Mouse (Mus musculus): Measurements from ENCODE around the gene BC004004.

DNA sequence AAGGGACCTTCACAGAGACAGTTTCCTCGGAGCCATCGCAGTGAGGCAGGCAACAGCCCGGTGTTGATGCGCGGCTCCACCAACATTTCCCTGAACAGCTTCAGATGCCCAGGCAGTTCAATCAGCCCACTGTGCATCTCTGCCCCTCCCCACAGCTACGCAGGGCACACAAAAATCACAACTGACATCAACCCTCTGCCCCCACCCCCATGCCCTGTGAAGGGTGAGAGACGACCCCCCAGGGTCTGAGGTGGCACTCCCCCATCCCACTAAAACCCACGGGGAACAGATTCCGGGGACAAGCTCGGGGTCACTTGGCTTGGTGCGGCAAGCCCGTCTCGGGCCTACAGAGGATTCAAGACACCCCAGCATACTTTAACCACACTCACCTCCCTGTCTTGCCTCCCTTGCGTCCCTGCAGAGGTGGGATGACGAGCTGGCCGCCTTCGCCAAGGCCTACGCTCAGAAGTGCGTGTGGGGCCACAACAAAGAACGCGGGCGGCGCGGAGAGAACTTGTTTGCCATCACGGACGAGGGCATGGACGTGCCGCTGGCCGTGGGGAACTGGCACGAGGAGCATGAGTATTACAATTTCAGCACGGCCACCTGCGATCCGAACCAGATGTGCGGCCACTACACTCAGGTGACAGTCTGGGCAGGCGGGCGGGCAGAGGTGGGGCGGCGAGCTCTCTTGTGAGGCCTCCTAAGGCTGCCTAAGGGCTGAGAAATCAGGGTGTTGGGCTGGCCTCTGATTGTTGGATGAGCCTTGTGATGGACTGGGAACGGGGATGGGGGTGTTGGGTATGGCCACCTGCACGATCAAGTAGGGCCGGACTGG, 53.4 kb downstream of the BC004004 start:
- no peak for TF ChIP-seq POLR2A (IDR thresholded peaks at IDR 0.05; ENCODE audit: borderline replicate concordance, insufficient read depth, low read length)
- no peak for TF ChIP-seq CTCF (IDR thresholded peaks at IDR 0.05; ENCODE audit: borderline replicate concordance, insufficient read depth, low read depth, low read length)

All from cerebellum, adult 2 months (tissue).